Mouse (Mus musculus) midbrain, postnatal 0 days (tissue): ENCODE measurements around the gene Neurog1. TPM values are rescaled to one million over a fixed set of nuclear protein-coding genes. Genes with fewer than 3 reads are reported as not detected.
A peak's percentile ranks its signal among the peaks of the same experiment; 100 is the strongest.

Source experiments
- ATAC-seq: fragments of 200-750 bp; cut with Nextera tagmentation; 2 replicates; pipeline ENCODE4 v1.8.0; 2017; ENCODE audit warnings: moderate number of reproducible peaks, mild to moderate bottlenecking, moderate TSS enrichment, moderate library complexity; ENCODE audit not compliant: low FRiP score
- DNase-seq: peaks from one replicate; pipeline ENCODE4 v3.0.0-alpha.2; 2015; ENCODE audit warnings: low spot score
- H3K27ac ChIP-seq: fragments of 300-500 bp; sonication (generic); 2 replicates; pipeline ENCODE4 v1.5.1; 2014; ENCODE audit warnings: low read depth, mild to moderate bottlenecking, low read length, mixed read lengths
- H3K27me3 ChIP-seq: fragments of 300-500 bp; sonication (generic); 2 replicates; pipeline ENCODE4 v1.6.1; 2014; ENCODE audit warnings: low read length, control low read depth, mixed read lengths; ENCODE audit not compliant: insufficient read depth
- H3K36me3 ChIP-seq: fragments of 300-500 bp; sonication (generic); 2 replicates; pipeline ENCODE4 v1.6.1; 2014; ENCODE audit warnings: low read length, control low read depth, mixed read lengths; ENCODE audit not compliant: insufficient read depth
- H3K4me1 ChIP-seq: fragments of 300-500 bp; sonication (generic); 2 replicates; pipeline ENCODE4 v1.6.1; 2014; ENCODE audit warnings: mild to moderate bottlenecking, control low read depth, antibody characterized with exemption, low read length, mixed read lengths; ENCODE audit not compliant: insufficient read depth
- H3K4me2 ChIP-seq: fragments of 300-500 bp; sonication (generic); 2 replicates; pipeline ENCODE4 v1.6.1; 2014; ENCODE audit warnings: low read depth, mild to moderate bottlenecking, low read length, mixed read lengths; ENCODE audit not compliant: poor library complexity, severe bottlenecking
- H3K4me3 ChIP-seq: fragments of 300-500 bp; sonication (generic); 2 replicates; pipeline ENCODE4 v1.5.1; 2014; ENCODE audit warnings: low read depth, mild to moderate bottlenecking, low read length, moderate library complexity
- H3K9ac ChIP-seq: fragments of 300-500 bp; sonication (generic); replicated peaks from 2 replicates; pipeline ENCODE4 v1.6.1; 2014; ENCODE audit warnings: mild to moderate bottlenecking, low read length, moderate library complexity, mixed read lengths; ENCODE audit not compliant: poor library complexity, severe bottlenecking
- H3K9me3 ChIP-seq: fragments of 300-500 bp; sonication (generic); 2 replicates; pipeline ENCODE4 v1.6.1; 2016; ENCODE audit warnings: low read length, control low read depth
- CTCF ChIP-seq: IDR thresholded peaks from 2 replicates; pipeline ENCODE4 v1.5.1; 2016; ENCODE audit warnings: antibody characterized with exemption, mild to moderate bottlenecking
- WGBS: fragments of 180-500 bp; shearing (Covaris S2); extraction: QIAGEN DNeasy Blood & Tissue Kit; methylation state at CpG from one replicate; pipeline ENCODE4 v1.1.7; 2014; 5-methylcytosine and 5-hydroxymethylcytosine counted together
- polyA plus RNA-seq: library from polyadenylated mRNA; unstranded; fragments of >200 nt; fragmentation: Nextera tagmentation; extraction: Ambion mirVana; gene quantifications from 2 replicates; pipeline ENCODE4 v1.2.1, GENCODE M21; 2015
- total RNA-seq: library from RNA; depleted of rRNA; stranded (reverse); fragments of >200 nt; gene quantifications from 2 replicates; pipeline ENCODE4 v1.2.3, GENCODE M21; 2014; rRNA removed

The Neurog1 gene
- total and polyA plus RNA-seq, 2 experiments from 2014 or later: not detected

GRCm38 (mm10) chr13:56209067-56209411 is 42.9 kb downstream of the Neurog1 start:
- 19% methylated on average over 7 of the region's 8 CpGs for WGBS
- DNase-seq (no peak), ATAC-seq (no peak)
- Histone ChIP-seq H3K27ac (no peak overlapping the region), H3K4me3 (no peak overlapping the region), H3K9me3 (0 out of 2 replicates have a peak, but pooled peaks cover 3% of the 10 kb centered on the region), H3K4me2 (no peak overlapping the region; the same call in 1 of the 2 replicates), H3K36me3 (no peaks in the 10 kb centered on the region), H3K9ac (no peak overlapping the region), H3K27me3 (peaks cover 16% of the 10 kb centered on the region), H3K4me1 (no peaks in the 10 kb centered on the region)
- TF ChIP-seq CTCF: no peak

DNA sequence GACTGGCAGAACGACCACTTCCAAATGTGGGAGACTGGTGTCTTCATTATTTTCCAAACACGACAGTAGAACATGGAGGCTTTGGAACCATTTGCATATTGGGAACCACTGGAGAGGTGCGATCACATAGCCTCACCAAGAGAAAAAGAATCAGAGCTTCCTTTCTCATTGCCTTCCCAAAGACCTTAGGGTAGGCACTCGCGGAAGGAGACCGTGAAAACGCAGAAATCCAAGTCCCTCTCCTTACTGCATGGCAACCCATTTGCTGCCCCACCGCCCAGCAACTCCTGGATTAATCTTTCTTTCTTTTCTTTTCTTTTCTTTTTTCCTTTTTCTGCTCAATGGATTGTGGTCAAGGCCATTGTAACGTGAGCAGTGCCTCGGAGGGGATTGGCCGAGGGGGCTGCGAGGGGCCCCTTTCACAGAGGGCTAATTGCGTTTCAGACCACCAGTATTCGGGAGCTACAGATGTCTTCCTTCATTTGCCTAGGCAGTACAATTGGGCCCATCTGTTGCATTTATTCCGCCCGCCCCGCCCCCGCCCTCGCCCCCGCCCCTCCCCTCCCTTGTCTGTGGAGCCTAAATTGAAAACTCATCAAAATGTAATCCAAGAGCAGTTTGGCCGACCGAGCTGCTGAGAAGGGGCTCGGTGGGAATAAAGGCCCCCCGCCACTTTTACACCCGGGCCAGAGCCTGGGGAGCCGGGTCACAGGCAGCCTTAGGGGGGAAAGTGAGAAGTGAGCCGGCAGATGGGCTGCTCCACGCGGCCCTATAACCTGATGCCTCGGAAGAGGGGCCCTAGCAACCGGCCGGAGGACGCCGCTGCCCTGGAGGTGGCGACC is 43.5 kb downstream of the Neurog1 start:
- ATAC-seq (no peak), DNase-seq (no peak)
- Histone ChIP-seq H3K9me3 (0 out of 2 replicates have a peak, but pooled peaks cover 3% of the 10 kb centered on the region), H3K4me2 (peak overlapping the region; percentile 15; the same call in 1 of the 2 replicates), H3K36me3 (no peaks in the 10 kb centered on the region), H3K27me3 (peaks cover 16% of the 10 kb centered on the region), H3K4me3 (no peak overlapping the region), H3K4me1 (no peaks in the 10 kb centered on the region), H3K9ac (no peak overlapping the region), H3K27ac (no peak overlapping the region)
- 5% methylated on average over 35 of the region's 35 CpGs for WGBS
- TF ChIP-seq CTCF: no peak

Other genes starting within 250 kb of the Neurog1 start
- 117 and 163 TPM in 2 replicates for gene H2afy, start 115.8 kb downstream of the Neurog1 start, total RNA-seq
- gene H2afy, start 115.8 kb downstream of the Neurog1 start, polyA plus RNA-seq: 121 and 134 TPM in 2 replicates
- 0.49 and 0.52 TPM in 2 replicates for gene Tifab, start 73.3 kb downstream of the Neurog1 start, total RNA-seq
- 0.64 and 0.76 TPM in 2 replicates for gene Tifab, start 73.3 kb downstream of the Neurog1 start, polyA plus RNA-seq
- 31.5 and 34.1 TPM in 2 replicates for gene Cxcl14, start 44.4 kb upstream of the Neurog1 start, total RNA-seq
- 32.7 and 37.0 TPM in 2 replicates for gene Cxcl14, start 44.4 kb upstream of the Neurog1 start, polyA plus RNA-seq
- gene Gm3045, start 174.4 kb upstream of the Neurog1 start, total RNA-seq: not detected in 2 replicates
- not detected in 2 replicates for gene Gm3045, start 174.4 kb upstream of the Neurog1 start, polyA plus RNA-seq
- 0.05 and 0.28 TPM in 2 replicates for gene Slc25a48, start 186.2 kb upstream of the Neurog1 start, total RNA-seq
- gene Slc25a48, start 186.2 kb upstream of the Neurog1 start, polyA plus RNA-seq: 0.04 TPM in 1 of 2 replicates, not detected in the other
- not detected in 2 replicates for gene Il9, start 230.1 kb upstream of the Neurog1 start, total RNA-seq
- not detected in 2 replicates for gene Il9, start 230.1 kb upstream of the Neurog1 start, polyA plus RNA-seq